Mouse (Mus musculus): Measurements from ENCODE around the gene Gm11444. TPM values are rescaled to one million over a fixed set of nuclear protein-coding genes. Genes with fewer than 3 reads are reported as not detected.

Gm11444 gene
- polyA plus RNA-seq, 1 experiment from 2014 or later, result not detected

GRCm38 (mm10) chr11:85825823-85826222 lies 24.3 kb downstream of the Gm11444 start:
- Histone ChIP-seq H3K9ac (ENCODE audit: low read depth, low read length) (no peak overlapping the region), H3K4me3 (ENCODE audit: low read depth, low read length) (no peak overlapping the region), H3K27me3 (ENCODE audit: control insufficient read depth, insufficient read depth, low read depth, low read length) (peaks cover 56% of the 10 kb centered on the region), H3K36me3 (ENCODE audit: control insufficient read depth, insufficient read depth, low read length) (no peaks in the 10 kb centered on the region), H3K4me2 (ENCODE audit: low read length) (no peak overlapping the region), H3K27ac (ENCODE audit: low read length) (no peak overlapping the region), H3K4me1 (ENCODE audit: control insufficient read depth, insufficient read depth, low read length) (peaks cover 5% of the 10 kb centered on the region; the same call in 1 of the 2 replicates), H3K9me3 (replicated peaks; ENCODE audit: control insufficient read depth, low read length, poor library complexity, severe bottlenecking) (no peaks in the 10 kb centered on the region)
- no peak for ATAC-seq
- 81% methylated on average over 7 of the region's 7 CpGs for WGBS

DNA sequence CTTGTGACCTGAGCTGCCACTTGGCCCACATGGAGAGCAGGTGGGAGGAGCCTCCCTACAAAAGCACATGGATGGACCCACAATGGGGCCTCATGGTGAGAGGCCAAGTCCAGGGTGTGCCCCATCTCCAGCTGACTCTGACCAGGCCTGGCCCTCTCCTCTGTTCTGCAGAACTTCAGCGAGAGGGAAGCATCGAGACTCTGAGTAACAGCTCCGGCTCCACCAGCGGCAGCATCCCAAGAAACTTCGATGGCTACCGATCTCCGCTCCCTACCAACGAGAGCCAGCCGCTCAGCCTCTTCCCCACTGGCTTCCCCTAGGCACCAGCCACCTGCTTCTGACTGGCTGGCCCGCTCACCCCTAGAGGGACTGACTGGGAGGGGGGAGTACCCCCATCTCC lies 25.1 kb downstream of the Gm11444 start:
- no peak overlapping the region for H3K9ac ChIP-seq (ENCODE audit: low read depth, low read length)
- H3K36me3 ChIP-seq (ENCODE audit: control insufficient read depth, insufficient read depth, low read length), result no peaks in the 10 kb centered on the region
- H3K4me1 ChIP-seq (ENCODE audit: control insufficient read depth, insufficient read depth, low read length), result peaks cover 3% of the 10 kb centered on the region; the same call in 1 of the 2 replicates
- no peak overlapping the region for H3K4me2 ChIP-seq (ENCODE audit: low read length)
- WGBS, result 79% methylated on average over 9 of the region's 10 CpGs
- no peak overlapping the region for H3K4me3 ChIP-seq (ENCODE audit: low read depth, low read length)
- no peaks in the 10 kb centered on the region for H3K9me3 ChIP-seq (replicated peaks; ENCODE audit: control insufficient read depth, low read length, poor library complexity, severe bottlenecking)
- peaks cover 51% of the 10 kb centered on the region for H3K27me3 ChIP-seq (ENCODE audit: control insufficient read depth, insufficient read depth, low read depth, low read length)
- ATAC-seq, result no peak
- no peak overlapping the region for H3K27ac ChIP-seq (ENCODE audit: low read length)

DNA sequence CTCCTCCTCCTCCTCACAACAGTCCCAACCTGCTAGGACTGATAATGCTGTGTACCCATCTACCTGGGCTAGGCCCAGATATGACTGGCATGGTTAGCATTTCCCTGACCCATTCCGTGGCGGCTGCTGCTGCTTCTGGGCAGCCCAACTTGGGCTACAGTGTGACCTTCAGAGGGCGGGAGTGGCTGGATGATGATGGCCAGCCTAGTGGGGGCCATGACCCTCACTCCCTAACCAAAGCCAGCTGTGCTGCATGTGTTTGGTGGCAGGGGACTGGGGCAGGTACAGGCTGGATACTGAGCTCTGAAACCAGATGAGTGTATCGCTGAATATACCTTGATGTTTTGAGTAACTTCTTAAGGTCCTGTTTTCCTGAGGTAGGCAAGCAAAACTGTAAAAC lies 26.3 kb downstream of the Gm11444 start:
- no peaks in the 10 kb centered on the region for H3K36me3 ChIP-seq (ENCODE audit: control insufficient read depth, insufficient read depth, low read length)
- peaks cover 43% of the 10 kb centered on the region for H3K27me3 ChIP-seq (ENCODE audit: control insufficient read depth, insufficient read depth, low read depth, low read length)
- no peak overlapping the region for H3K27ac ChIP-seq (ENCODE audit: low read length)
- no peak for ATAC-seq
- H3K9ac ChIP-seq (ENCODE audit: low read depth, low read length), result no peak overlapping the region
- H3K4me1 ChIP-seq (ENCODE audit: control insufficient read depth, insufficient read depth, low read length), result no peaks in the 10 kb centered on the region; the same call in 1 of the 2 replicates
- H3K9me3 ChIP-seq (replicated peaks; ENCODE audit: control insufficient read depth, low read length, poor library complexity, severe bottlenecking), result no peaks in the 10 kb centered on the region
- H3K4me3 ChIP-seq (ENCODE audit: low read depth, low read length), result no peak overlapping the region
- 90% methylated on average over 4 of the region's 4 CpGs for WGBS
- no peak overlapping the region for H3K4me2 ChIP-seq (ENCODE audit: low read length)

DNA sequence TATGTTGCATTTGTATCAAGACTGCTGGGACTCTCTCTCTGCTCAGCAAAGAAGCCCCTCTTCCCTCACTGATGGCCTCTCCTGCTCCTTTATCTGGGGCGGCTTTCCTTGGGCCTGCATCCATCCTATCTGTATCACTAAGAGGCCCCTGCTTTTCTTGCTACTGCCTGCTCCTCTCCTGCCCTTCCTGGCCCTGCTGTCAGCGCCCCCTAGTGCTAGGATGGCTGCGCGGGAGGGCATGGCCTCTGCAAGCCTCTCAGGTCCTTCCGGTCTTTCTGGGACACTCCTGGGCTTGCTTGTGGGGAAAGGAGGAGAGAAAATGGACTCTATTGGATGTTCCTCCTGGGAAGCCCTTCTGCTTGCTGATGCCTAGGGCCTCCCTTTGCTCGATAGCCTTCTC lies 27.0 kb downstream of the Gm11444 start:
- H3K27me3 ChIP-seq (ENCODE audit: control insufficient read depth, insufficient read depth, low read depth, low read length), result peaks cover 37% of the 10 kb centered on the region
- H3K9ac ChIP-seq (ENCODE audit: low read depth, low read length), result no peak overlapping the region
- 5% methylated on average over 6 of the region's 6 CpGs for WGBS
- no peak overlapping the region for H3K27ac ChIP-seq (ENCODE audit: low read length)
- H3K4me1 ChIP-seq (ENCODE audit: control insufficient read depth, insufficient read depth, low read length), result no peaks in the 10 kb centered on the region; the same call in 1 of the 2 replicates
- H3K4me3 ChIP-seq (ENCODE audit: low read depth, low read length), result no peak overlapping the region
- H3K4me2 ChIP-seq (ENCODE audit: low read length), result no peak overlapping the region
- H3K36me3 ChIP-seq (ENCODE audit: control insufficient read depth, insufficient read depth, low read length), result no peaks in the 10 kb centered on the region
- H3K9me3 ChIP-seq (replicated peaks; ENCODE audit: control insufficient read depth, low read length, poor library complexity, severe bottlenecking), result no peaks in the 10 kb centered on the region
- ATAC-seq, result no peak

DNA sequence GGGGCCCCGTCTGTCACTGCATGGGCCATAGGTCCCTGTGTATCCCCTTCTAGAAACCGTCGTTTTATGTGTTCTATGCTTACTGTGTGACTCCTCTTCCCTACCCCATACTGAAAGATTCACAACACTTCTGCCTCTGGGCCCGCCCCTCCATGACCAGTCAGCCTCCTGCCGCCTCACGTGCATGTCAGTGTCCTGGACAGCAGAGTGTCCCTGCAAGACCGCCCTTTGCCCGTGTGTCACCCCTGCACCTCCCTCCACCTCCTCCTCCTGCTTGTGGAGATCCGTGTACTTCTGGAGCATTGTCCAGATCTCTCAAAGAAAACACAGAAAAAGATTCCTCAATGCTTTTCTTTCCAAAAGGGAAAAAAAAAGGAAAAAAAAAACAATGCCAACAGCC lies 28.5 kb downstream of the Gm11444 start:
- H3K36me3 ChIP-seq (ENCODE audit: control insufficient read depth, insufficient read depth, low read length), result no peaks in the 10 kb centered on the region
- no peak overlapping the region for H3K4me3 ChIP-seq (ENCODE audit: low read depth, low read length)
- peaks cover 22% of the 10 kb centered on the region for H3K27me3 ChIP-seq (ENCODE audit: control insufficient read depth, insufficient read depth, low read depth, low read length)
- H3K4me2 ChIP-seq (ENCODE audit: low read length), result no peak overlapping the region
- no peaks in the 10 kb centered on the region; the same call in 1 of the 2 replicates for H3K4me1 ChIP-seq (ENCODE audit: control insufficient read depth, insufficient read depth, low read length)
- no peak overlapping the region for H3K27ac ChIP-seq (ENCODE audit: low read length)
- no peaks in the 10 kb centered on the region for H3K9me3 ChIP-seq (replicated peaks; ENCODE audit: control insufficient read depth, low read length, poor library complexity, severe bottlenecking)
- 79% methylated on average over 9 of the region's 9 CpGs for WGBS
- no peak for ATAC-seq
- H3K9ac ChIP-seq (ENCODE audit: low read depth, low read length), result no peak overlapping the region

GRCm38 (mm10) chr11:85820959-85821358 lies 29.2 kb downstream of the Gm11444 start:
- H3K4me2 ChIP-seq (ENCODE audit: low read length), result no peak overlapping the region
- H3K4me1 ChIP-seq (ENCODE audit: control insufficient read depth, insufficient read depth, low read length), result no peaks in the 10 kb centered on the region; the same call in 1 of the 2 replicates
- H3K36me3 ChIP-seq (ENCODE audit: control insufficient read depth, insufficient read depth, low read length), result no peaks in the 10 kb centered on the region
- no peak overlapping the region for H3K9ac ChIP-seq (ENCODE audit: low read depth, low read length)
- peaks cover 15% of the 10 kb centered on the region for H3K27me3 ChIP-seq (ENCODE audit: control insufficient read depth, insufficient read depth, low read depth, low read length)
- H3K4me3 ChIP-seq (ENCODE audit: low read depth, low read length), result no peak overlapping the region
- no peaks in the 10 kb centered on the region for H3K9me3 ChIP-seq (replicated peaks; ENCODE audit: control insufficient read depth, low read length, poor library complexity, severe bottlenecking)
- 93% methylated on average over 3 of the region's 3 CpGs for WGBS
- no peak for ATAC-seq
- H3K27ac ChIP-seq (ENCODE audit: low read length), result no peak overlapping the region

DNA sequence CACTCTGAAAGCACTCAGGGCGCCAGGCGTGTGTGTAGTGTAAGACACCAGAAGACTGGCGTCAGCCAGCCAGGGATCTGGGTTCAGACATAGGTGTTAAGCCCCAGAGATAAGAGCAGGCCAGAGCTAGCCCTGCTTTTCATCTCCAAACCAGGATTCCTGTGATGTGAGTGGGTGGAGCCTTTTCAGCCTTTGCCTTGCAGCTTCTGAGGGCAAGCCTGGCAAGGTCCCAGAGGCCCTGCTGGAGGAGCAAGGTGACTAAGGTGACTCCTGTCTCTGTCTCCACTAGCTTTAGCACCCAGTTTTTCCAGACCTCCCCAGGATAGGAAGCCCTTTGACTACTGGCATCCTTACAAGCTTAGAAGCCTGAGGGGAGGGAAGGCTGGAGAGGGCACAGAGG lies 31.7 kb downstream of the Gm11444 start:
- peaks cover 2% of the 10 kb centered on the region; the same call in 1 of the 2 replicates for H3K27me3 ChIP-seq (ENCODE audit: control insufficient read depth, insufficient read depth, low read depth, low read length)
- H3K36me3 ChIP-seq (ENCODE audit: control insufficient read depth, insufficient read depth, low read length), result no peaks in the 10 kb centered on the region
- ATAC-seq, result no peak
- no peaks in the 10 kb centered on the region for H3K9me3 ChIP-seq (replicated peaks; ENCODE audit: control insufficient read depth, low read length, poor library complexity, severe bottlenecking)
- no peak overlapping the region for H3K4me2 ChIP-seq (ENCODE audit: low read length)
- no peaks in the 10 kb centered on the region; the same call in 1 of the 2 replicates for H3K4me1 ChIP-seq (ENCODE audit: control insufficient read depth, insufficient read depth, low read length)
- H3K4me3 ChIP-seq (ENCODE audit: low read depth, low read length), result no peak overlapping the region
- no peak overlapping the region for H3K27ac ChIP-seq (ENCODE audit: low read length)
- no peak overlapping the region for H3K9ac ChIP-seq (ENCODE audit: low read depth, low read length)
- WGBS, result 85% methylated on average over 3 of the region's 3 CpGs

- Histone ChIP-seq H3K4me3 (ENCODE audit: low read depth, low read length) (no peak overlapping the region), H3K36me3 (ENCODE audit: control insufficient read depth, insufficient read depth, low read length) (no peaks in the 10 kb centered on the region), H3K9me3 (replicated peaks; ENCODE audit: control insufficient read depth, low read length, poor library complexity, severe bottlenecking) (no peaks in the 10 kb centered on the region), H3K9ac (ENCODE audit: low read depth, low read length) (no peak overlapping the region), H3K27me3 (ENCODE audit: control insufficient read depth, insufficient read depth, low read depth, low read length) (no peaks in the 10 kb centered on the region; the same call in 1 of the 2 replicates), H3K4me1 (ENCODE audit: control insufficient read depth, insufficient read depth, low read length) (no peaks in the 10 kb centered on the region; the same call in 1 of the 2 replicates), H3K27ac (ENCODE audit: low read length) (no peak overlapping the region), H3K4me2 (ENCODE audit: low read length) (no peak overlapping the region)
- ATAC-seq, result no peak
- WGBS, result 99% methylated on average over 5 of the region's 5 CpGs
These were observed 33.7 kb downstream of the Gm11444 start for GRCm38 (mm10) chr11:85816471-85816870.

GRCm38 (mm10) chr11:85814678-85815077 lies 35.5 kb downstream of the Gm11444 start:
- no peak overlapping the region for H3K9ac ChIP-seq (ENCODE audit: low read depth, low read length)
- no peaks in the 10 kb centered on the region for H3K27me3 ChIP-seq (ENCODE audit: control insufficient read depth, insufficient read depth, low read depth, low read length)
- no peak overlapping the region for H3K27ac ChIP-seq (ENCODE audit: low read length)
- no peaks in the 10 kb centered on the region for H3K36me3 ChIP-seq (ENCODE audit: control insufficient read depth, insufficient read depth, low read length)
- H3K9me3 ChIP-seq (replicated peaks; ENCODE audit: control insufficient read depth, low read length, poor library complexity, severe bottlenecking), result no peaks in the 10 kb centered on the region
- H3K4me2 ChIP-seq (ENCODE audit: low read length), result no peak overlapping the region
- no peak overlapping the region for H3K4me3 ChIP-seq (ENCODE audit: low read depth, low read length)
- ATAC-seq, result no peak
- WGBS, result 45% methylated on average over 4 of the region's 4 CpGs
- H3K4me1 ChIP-seq (ENCODE audit: control insufficient read depth, insufficient read depth, low read length), result no peaks in the 10 kb centered on the region

Measured in midbrain, embryonic 16.5 days (tissue).